Mouse (Mus musculus): ENCODE data around the gene Slamf8. TPM values are rescaled to one million over a fixed set of nuclear protein-coding genes. Genes with fewer than 3 reads are reported as not detected.

The Slamf8 gene
- total RNA-seq, 2 experiments from 2014 or later = not detected

DNA sequence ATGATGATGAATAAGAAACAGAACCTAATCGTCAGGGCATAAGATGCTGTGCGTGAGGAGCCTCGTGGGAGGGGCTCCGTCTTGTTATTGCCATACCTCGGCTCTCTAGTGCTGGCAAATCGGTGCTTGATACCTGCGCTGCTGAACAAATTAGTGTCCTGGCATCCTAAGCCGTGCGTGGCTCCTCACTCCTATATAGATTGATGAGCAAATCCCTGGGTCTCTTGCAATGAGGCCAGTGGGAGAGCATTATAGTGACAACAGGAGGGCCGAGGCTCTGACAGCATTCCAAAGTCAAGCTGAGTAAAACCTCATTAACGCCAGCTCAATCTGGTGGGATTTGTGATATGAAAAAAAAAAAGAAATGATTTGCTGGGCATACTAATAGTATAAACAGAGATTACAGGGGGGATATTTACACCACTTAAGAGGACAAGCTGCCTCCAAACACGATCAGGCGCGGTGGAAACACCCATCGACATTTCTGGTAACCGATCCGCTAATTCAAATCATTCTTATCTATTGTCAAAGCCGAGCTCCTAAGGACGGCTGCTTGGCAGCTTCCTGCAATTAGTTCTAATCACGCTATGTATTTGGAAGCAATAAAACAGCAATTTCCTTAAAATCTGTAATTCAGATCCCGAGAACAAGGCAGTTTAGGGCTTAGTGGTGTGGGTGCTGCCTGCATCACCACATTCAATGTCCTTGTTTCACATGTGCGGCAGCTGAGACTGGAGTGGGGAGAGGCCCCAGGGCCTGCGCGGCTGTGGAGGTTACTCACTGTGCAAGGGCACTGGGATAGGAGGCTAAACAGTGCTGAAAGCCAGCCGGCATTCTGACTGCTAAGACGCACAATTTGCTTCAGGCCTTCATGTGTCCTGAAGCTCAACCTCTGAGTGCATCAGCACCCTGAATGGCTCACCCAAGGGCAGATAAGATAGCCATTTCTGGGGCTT, 4.5 kb downstream of the Slamf8 start:
- no peak overlapping the region for H3K27ac ChIP-seq
- DNase-seq (ENCODE audit: extremely low spot score in 1 of 2, low spot score in 2 of 2) = no peak
- H3K4me3 ChIP-seq = no peak overlapping the region
- intact Hi-C loops (cut with DNase I) = no loop called here
- TF ChIP-seq CTCF (IDR thresholded peaks at IDR 0.05) = no peak

DNA sequence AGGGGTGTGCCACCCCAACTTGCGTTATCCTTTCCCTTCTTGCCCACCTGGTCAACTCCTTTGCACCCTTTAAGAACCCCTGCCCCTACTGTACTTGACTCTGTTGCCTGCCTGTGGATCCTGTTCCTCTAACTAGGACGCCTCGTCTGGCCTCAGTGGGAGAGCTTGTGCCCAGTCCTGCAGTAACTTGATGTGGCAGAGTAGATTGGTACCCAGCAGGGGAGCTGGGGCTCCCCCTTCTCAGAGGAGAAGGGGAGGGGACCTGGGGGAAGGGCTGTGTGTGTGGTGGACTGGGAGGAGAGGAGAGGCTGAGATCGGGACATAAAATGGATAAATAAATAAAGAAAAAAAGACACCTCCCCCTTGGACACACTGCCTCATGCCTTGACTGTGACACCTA, 5.3 kb downstream of the Slamf8 start:
- H3K4me3 ChIP-seq = no peak overlapping the region
- TF ChIP-seq CTCF (IDR thresholded peaks at IDR 0.05) = no peak
- no peak overlapping the region for H3K27ac ChIP-seq
- intact Hi-C loops (cut with DNase I) = no loop called here
- DNase-seq (ENCODE audit: extremely low spot score in 1 of 2, low spot score in 2 of 2) = no peak

DNA sequence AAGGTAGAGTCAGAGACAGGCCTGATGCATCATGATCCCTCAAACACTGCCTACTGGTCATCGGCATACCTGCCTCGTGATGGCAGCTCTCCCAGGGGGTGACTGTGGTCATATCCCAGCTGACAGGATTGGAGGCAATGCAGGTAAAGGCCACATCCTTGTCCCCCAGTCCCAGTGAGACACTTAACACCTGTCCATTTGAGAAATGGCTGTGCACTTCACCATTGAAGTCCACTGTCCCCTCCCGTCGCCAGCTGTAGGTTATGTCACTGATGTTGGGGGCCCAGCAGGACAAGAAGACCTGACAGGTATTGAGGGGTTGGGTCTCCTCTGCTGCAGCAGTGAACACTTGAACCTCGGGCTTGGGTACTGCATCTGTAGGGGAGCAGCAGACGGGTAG, 6.1 kb downstream of the Slamf8 start:
- TF ChIP-seq CTCF (IDR thresholded peaks at IDR 0.05) = no peak
- H3K27ac ChIP-seq = no peak overlapping the region
- DNase-seq (ENCODE audit: extremely low spot score in 1 of 2, low spot score in 2 of 2) = no peak

GRCm38 (mm10) chr1:172582436-172582835, 7.9 kb downstream of the Slamf8 start:
- intact Hi-C loops (cut with DNase I) = no loop called here
- Histone ChIP-seq H3K27ac (no peak overlapping the region), H3K4me3 (no peak overlapping the region)
- no peak for DNase-seq (ENCODE audit: extremely low spot score in 1 of 2, low spot score in 2 of 2)
- no peak for TF ChIP-seq CTCF (IDR thresholded peaks at IDR 0.05)

More for the DNA sequence above, 6.1 kb downstream of the Slamf8 start:
- H3K4me3 ChIP-seq = no peak overlapping the region
- intact Hi-C loops (cut with DNase I) = no loop called here

- Histone ChIP-seq H3K4me3 (no peak overlapping the region), H3K27ac (no peak overlapping the region)
- DNase-seq (ENCODE audit: extremely low spot score in 1 of 2, low spot score in 2 of 2) = no peak
- intact Hi-C loops (cut with DNase I) = no loop called here
- TF ChIP-seq CTCF (IDR thresholded peaks at IDR 0.05) = no peak
Measured at GRCm38 (mm10) chr1:172580116-172580515, 10.3 kb downstream of the Slamf8 start.

- no peak overlapping the region for H3K4me3 ChIP-seq
- no peak for TF ChIP-seq CTCF (IDR thresholded peaks at IDR 0.05)
- DNase-seq (ENCODE audit: extremely low spot score in 1 of 2, low spot score in 2 of 2) = no peak
- intact Hi-C loops (cut with DNase I) = no loop called here
- H3K27ac ChIP-seq = no peak overlapping the region
Measured at GRCm38 (mm10) chr1:172567758-172568157, 22.6 kb downstream of the Slamf8 start.

GRCm38 (mm10) chr1:172566131-172566530, 24.2 kb downstream of the Slamf8 start:
- intact Hi-C loops (cut with DNase I) = no loop called here

DNA sequence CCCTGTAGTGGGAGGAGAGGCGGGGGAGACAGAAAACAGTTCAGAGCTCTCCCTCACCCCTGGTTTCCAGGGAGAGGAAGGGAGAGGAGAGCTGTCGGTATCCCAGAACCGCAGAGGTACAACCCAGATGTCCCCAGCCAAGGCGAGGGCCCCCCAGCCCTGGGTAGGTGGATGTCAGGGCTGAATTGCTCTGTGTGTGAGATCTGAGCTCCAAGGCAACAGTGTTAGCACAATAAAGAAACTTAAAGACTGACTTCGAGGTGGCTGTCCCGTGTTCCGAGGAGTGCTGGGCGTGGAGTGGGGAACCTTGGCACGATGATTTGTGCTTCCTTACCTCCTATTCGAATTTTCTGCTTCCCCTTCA, 26.9 kb downstream of the Slamf8 start:
- no peak for TF ChIP-seq CTCF (IDR thresholded peaks at IDR 0.05)
- H3K4me3 ChIP-seq = peak overlapping the region; percentile 64
- no peak for DNase-seq (ENCODE audit: extremely low spot score in 1 of 2, low spot score in 2 of 2)
- intact Hi-C loops (cut with DNase I) = loop anchor here (2.0 kb wide), 1 partner anchor 35 kb away; no protein-coding TSS in a partner anchor
- peak overlapping the region; percentile 76 for H3K27ac ChIP-seq

More at GRCm38 (mm10) chr1:172566131-172566530, 24.2 kb downstream of the Slamf8 start:
- Histone ChIP-seq H3K4me3 (no peak overlapping the region), H3K27ac (no peak overlapping the region)
- DNase-seq (ENCODE audit: extremely low spot score in 1 of 2, low spot score in 2 of 2) = no peak
- TF ChIP-seq CTCF (IDR thresholded peaks at IDR 0.05) = no peak

DNA sequence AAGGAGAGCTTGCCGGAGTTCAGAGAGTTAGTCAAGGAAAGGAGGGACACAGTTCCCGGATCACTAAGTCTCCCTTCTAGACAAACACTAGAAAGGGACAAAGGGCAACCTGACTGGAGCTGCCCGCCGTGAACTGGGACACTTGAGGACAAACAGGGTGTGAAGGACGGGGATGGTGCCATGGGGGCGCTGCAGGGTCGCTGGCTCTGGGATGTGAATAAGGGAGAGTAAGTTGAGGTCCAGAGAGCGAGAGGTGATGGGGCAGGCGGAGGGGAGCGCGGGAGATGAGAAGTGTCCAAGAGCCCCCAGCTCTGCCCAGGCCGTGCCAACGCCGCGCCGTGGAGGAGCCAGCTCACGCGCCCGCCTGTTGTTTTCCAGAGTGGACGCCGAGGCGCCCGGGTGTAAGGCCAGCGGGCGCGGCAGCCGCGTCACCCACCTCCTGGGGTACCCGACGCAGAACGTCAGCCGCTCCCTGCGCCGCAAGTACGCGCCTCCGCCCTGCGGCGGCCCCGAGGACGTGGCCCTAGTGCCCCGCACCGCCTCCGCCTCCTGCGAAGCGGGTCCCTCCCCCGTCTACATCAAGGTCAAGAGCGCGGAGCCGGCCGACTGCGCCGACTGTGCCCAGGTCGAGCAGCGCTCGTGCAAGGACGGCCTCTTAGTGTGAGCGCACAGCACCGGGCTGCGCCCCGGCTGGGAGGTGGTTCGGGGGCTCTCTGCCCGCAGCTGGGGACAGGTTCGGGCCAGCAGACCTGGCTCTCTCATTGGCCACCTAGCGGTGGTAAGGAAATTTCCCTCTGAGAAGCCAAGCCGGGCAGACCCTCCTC, 27.5 kb downstream of the Slamf8 start:
- intact Hi-C loops (cut with DNase I) = loop anchor here (2.0 kb wide), 1 partner anchor 34 kb away; no protein-coding TSS in a partner anchor
- peak overlapping the region; percentile 76 for H3K27ac ChIP-seq
- peak; percentile 59 to 65 for DNase-seq (ENCODE audit: extremely low spot score in 1 of 2, low spot score in 2 of 2)

DNA sequence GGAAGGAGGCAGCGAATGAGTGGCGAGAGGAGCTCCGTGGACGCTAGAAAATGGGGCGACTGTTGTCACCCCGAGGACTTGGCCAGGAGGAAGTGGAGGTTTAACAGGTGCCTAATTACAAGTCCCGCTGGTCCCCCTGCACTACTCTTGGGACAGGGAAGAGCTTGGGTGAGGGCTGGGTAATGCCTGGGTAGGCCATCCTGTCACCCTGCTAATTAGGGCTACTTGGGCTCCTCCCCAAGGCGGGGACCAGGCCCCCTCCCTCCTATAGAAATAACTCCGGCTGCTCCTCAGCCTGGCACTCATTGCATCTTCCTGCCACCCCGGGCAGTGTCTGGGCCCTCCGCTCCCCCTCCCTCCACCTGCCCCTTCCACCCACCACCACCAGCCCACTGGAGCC, 34.7 kb downstream of the Slamf8 start, which contains the start of gene Vsig8:
Vsig8 (plus strand) TSS at position 301 of the 400 bp plus-strand sequence.
- TF ChIP-seq CTCF (IDR thresholded peaks at IDR 0.05) = no peak
- no peak within 1 kb of the TSS for H3K4me3 ChIP-seq
- intact Hi-C loops (cut with DNase I) = loop anchor here (2.0 kb wide), 1 partner anchor 17 kb away; no protein-coding TSS in a partner anchor
- H3K27ac ChIP-seq = no peak within 1 kb of the TSS
- no peak for DNase-seq (ENCODE audit: extremely low spot score in 1 of 2, low spot score in 2 of 2)

More for the DNA sequence above, 27.5 kb downstream of the Slamf8 start:
- peak overlapping the region; percentile 64 for H3K4me3 ChIP-seq
- TF ChIP-seq CTCF (IDR thresholded peaks at IDR 0.05) = peak; percentile 77

DNA sequence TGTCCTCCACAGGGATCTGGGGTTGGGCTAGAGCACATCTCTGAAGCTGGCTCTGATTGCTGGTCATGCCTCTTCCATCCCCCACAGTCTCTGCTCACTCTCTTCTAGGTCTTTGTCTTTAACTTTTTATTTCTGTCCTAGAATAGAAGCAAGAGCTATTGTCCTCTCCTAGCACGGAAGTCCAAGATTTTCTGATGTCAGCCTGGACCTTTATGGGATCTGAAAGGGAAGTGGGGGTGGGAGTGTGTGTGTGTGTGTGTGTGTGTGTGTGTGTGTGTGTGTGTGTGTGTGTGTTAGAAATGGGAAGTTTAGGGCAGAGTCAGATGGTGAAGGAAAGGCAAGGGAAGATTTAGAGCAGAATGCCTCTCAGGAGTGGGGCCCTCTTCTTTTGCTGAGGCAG, 37.7 kb downstream of the Slamf8 start:
- no peak for TF ChIP-seq CTCF (IDR thresholded peaks at IDR 0.05)
- Histone ChIP-seq H3K27ac (no peak overlapping the region), H3K4me3 (no peak overlapping the region)
- intact Hi-C loops (cut with DNase I) = no loop called here
- DNase-seq (ENCODE audit: extremely low spot score in 1 of 2, low spot score in 2 of 2) = no peak

DNA sequence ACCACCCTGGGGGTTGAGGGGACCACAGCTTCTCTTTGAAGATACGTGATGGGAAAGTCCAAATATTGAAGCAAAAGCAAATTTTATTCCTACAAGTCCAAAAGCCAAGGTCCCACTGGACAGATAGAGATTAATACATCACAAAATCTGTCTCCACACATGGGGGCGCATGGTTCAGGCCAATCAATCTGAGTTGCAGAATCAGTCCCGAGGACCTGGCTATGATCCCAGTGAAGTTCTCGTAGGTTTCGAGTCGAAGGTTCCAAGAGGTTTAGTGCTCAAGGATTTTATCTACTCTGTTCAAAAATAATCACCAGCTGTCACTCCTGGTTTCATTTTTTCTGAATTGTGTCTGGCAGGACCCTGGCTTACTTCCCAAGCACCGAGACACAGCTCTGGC, 39.4 kb downstream of the Slamf8 start:
- DNase-seq (ENCODE audit: extremely low spot score in 1 of 2, low spot score in 2 of 2) = no peak
- intact Hi-C loops (cut with DNase I) = no loop called here
- Histone ChIP-seq H3K4me3 (peak overlapping the region; percentile 55), H3K27ac (peak overlapping the region; percentile 40; the same call in 1 of the 2 replicates)
- TF ChIP-seq CTCF (IDR thresholded peaks at IDR 0.05) = no peak
